Mouse (Mus musculus): ENCODE results near the gene Wdr66.

Wdr66 gene

DNA sequence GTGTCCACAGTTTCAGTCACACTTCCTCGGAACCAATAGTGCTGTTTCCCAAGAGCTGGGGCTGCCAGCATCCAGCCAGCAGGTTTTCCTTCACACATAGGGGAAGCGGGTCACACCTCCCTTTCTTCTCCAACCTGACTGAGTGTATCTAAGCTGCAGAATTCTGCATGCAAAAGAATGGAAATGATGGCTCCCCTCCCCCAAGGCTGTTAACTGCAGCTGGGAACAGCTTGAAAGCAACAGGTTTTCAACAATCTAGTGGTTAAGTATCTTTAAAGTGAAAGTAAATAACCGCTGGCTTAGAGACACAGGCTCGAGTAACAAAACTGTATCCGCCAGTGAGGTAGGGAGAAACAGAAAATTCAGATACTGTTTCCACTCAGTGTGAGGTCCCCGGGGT, 66.1 kb downstream of the Wdr66 start:
- no peak for DNase-seq

DNA sequence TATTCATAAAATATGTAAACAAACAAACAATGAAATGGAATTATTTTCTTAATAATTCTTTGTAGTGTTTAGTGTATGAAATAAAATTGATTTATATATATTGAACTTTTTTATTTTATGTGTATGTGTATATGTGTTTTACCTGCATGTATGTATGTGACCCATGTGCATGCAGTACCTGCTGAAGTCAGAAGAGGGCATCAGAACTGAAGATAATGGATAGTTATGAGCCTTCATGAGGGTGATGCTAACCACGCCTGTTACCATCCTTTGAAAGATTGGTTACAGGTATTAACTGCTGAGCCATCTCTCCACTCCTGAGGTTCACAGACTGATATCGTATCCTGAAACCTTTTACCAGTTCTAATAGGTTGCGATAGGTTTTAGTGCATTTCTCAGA, 68.2 kb downstream of the Wdr66 start:
- no peak for DNase-seq

DNA sequence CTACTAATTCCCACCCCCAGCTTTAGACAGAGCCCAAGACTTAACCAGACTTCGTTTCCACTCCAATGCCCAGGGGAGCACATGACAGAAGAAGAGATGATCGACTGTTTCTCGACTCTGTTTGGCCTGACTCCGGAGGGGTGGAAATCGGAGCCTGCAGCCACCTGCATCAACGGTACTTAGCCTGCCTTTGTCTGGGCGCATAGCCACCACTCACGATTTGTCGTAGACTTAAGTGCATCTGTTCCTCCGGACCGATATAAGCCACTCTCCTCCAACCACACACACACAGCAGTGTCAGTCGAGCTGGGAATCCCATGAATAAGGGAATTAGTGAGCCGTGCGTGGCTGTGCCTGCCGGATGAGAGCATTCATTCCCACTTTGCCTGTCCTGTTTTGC, 72.3 kb downstream of the Wdr66 start:
- DNase-seq = no peak

DNA sequence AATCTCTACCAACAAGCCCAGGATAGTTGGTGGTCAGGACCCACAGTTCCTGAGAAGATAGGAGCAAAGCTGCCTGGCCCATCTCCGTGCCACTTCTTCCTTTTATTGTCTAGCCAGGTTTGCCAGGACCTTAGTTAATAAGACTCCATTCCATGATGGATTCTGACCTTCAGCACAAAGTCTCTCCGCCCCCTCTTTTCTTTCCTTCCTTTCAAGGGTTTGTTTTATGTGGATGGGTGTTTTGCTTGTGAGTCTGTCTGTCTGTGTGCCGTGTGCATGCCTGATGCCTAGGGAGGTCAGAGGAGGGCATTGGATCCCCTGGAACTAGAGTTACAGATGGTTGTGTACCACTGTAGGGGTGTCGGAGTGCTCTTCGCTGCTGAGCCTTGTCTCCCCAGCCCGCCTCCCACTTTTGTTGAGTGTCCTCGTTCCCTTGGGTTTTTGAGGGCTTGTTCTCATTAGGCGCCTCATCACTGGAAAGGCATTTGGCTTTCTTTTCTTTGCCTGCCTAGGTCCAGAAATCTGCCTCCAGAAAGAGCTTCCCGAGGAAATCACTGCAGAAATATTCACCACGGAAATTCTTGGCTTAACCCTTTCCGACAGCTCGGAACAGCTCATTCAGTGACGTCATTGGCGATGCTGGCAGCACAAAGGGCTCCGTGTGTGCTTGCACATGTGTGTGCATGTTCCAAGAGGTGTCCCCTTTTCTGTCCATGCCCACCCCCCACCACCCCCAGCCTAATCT, 74.3 kb downstream of the Wdr66 start:
- DNase-seq = peak; percentile 61

DNA sequence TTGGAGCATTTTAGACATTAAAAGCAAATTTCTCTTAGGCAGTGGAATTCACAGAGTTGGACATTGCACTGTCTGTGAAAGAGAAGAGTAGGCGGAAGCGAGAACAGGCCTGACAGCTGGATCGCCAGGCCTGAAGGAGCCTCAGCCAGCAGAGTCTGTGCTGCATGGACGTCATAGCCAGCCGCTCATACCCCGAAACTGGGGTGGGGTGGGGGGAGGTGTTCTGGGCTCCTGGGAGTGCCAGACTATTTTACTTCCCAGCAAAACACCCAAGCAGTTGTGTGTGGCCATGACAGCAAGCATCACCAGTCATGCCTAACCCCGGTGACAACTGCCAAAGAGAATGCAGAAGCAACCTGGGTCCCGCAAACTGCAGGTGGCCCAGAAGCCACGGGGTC, 74.8 kb downstream of the Wdr66 start:
- DNase-seq = no peak

DNA sequence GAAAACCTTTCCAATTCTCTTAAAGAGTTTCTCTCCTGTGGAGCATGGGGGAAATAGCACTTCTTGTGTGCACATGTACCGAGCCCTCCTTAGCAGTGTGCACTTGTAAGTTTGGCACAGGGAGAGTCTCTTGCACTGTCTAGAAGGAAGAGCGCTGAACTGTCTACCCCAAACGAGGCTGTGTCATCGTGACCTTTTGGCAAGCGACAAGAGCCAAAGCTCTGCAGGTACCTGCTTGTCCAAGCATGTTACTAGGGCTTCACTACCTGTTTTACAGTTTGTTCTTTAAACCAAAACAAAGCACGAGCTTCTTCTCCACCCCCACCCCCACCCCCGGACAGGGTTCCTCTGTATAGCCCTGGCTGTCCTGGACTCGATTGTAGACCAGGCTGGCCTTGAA, 75.8 kb downstream of the Wdr66 start:
- DNase-seq = no peak

DNA sequence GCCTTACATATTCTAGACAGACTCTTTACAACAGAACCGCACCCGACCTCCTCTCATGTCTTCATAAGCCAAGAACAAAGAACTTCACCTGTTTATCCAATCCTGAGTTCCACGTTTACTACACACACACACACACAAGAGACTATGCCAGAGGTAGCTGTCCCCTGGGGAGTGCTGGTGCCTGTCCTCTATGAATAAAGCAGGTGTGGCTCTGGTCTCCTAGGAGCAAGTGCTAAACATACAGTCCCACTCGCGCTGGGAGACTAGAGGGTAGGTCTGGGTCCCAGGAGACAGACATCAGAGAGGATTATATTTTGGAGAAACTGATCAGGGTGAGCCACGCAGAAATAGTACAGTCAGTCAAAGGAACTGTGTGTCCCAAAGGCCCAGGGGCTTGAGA, 81.7 kb downstream of the Wdr66 start:
- no peak for DNase-seq

DNA sequence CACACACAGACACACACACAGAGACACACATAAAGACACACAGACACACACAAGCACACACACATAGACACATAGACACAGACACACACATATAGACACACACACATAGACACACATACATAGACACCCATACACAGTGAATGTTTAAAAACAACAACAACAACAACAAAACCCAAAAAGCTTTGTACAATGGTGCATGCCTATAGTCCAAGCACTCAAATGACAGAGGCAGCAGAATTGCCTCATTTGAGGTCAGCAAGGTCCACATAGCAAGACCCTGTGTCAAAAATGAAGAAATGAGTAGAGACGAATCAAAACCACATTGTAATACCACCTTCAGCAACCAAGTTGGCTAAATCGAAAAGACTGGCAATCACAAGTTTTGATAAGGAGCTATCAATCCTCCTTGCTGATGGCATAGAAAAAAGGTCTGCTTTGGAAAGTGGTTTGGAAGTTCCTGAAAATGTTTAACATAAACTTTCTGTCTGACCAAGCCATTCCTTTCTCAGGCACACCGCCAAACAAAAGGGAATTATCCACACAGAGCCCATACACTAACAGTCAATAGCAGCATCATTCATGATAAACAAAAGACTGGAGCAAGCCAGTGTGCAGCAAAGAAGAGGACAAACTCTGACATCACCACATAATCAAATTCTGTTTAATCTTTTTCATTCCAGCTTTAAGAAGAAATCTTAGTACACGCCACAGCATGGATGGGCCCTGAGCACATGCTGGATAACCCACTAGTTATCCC, 84.5 kb downstream of the Wdr66 start:
- no peak for DNase-seq

DNA sequence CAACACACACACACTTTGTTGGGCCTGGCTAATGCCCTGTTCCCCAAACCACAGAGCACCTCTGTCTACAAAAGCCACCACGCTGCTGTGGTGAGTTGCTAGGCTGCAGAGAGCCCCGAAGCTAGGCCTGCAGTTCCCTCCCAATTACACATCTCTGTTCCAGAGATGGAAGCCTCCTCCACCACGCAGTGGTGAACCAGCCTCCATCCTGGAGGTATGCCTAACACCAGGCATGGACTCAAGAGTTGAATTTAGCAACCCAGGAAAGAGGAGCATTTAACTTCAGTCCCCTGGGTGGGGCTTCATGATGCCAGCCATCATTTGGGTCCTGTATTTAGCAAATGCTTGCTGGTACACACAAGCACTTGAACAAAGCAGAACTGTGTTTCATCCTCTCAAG, 86.6 kb downstream of the Wdr66 start:
- no peak for DNase-seq

DNA sequence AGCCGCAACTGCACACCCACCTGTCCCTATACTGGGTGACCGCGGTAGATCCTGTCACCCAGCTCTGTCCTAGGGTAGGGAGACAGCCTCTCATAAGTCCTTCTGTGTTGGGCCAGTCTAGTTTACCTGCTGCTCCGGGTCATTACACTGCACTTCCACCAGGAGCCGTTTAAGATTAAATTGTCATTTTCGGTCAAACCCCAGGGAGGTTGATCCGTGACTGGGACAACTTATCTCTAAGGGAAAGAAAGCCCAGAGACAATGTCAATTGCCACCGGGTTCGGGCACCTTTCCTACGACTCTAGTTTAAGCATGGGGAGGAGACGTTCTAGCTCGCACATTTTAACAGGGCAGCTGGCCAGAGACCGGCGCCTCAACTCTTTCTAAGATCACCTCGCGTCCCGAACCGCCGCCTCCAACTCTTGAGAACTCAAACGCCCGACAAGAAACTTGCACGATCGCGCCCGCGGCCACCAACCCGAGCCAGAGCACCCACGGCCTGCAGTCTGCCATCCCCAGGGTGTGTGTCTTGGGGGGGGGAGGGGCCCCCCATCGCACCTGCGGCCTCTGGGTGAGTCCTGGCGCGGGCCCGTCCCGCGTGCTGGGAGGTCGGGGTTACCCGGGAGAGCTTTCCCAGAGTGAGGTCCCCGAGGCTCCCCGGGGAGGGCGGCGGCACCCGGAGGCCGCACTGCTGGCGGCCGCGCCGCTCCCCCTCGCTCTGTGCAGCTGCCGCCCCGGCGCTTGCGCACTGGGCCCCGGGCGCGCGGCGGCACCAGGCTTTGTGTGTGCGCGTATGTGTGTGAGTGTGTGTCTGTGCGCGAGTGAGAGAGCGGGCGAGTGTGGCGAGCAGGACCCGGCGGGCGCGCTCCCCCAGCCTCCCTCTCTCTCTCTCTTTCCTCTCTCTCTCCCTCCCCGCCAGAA, 92.1 kb downstream of the Wdr66 start, which contains the start of gene Bcl7a:
Gene Bcl7a (plus strand): TSS at position 128 of the 921 bp plus-strand sequence.
- DNase-seq = peak; percentile 92

DNA sequence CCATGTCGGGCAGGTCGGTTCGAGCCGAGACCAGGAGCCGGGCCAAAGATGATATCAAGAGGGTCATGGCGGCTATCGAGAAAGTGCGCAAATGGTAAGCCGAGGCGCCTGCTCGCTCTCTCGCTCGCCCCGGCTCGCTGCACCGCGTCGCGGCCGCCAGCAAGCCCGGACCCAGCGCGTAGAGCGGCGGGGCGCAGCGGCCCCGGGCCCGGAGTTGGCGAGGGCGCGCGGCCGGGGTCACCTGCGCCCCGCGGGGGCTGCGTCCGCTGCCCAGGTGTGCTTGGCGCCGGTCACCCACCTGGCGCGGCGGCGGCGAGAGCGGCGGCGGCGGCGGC, 92.7 kb downstream of the Wdr66 start:
- DNase-seq = no peak

DNA sequence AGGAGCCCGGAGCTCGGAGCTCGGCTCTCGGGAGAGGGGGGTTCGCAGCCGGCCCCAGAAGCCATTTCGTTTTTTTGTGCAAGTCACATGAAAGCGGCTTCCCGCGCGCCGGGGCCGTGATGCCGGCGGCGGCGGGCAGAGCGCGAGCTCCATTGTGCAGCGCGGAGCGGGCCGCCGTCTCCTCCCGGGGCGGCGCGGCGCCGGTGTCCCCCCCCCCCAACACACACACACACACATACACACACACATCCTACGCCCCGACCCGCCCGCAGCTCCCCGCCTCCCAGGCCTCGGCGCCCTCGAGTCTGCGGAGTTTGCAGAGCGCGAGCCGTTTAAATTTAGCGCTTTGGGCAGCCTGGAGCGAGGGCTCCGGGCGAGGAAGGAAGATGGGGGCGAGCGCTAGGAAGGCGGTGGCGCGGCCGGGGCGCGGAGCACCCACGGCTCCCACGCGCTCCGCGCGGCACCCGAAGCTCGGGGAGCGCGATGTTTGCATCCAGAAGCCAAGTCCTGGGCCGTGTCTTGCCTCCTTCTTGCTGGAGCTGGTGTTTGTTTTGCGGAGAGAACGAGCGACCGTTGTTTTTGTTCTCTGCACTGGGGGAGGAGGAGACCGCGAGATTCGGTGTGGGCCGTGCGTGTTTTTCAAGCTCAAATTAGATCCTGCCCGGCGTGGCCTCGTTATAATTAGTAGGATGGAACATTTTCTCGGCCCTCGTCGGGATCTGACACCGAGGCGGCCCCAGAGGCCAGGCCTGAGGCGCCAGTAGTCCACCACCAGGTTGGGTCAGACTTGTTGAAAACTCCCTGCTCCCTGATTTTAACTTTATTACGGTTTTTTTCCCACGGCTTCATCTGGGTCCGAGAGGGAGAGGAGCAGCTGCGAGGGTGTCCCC, 93.3 kb downstream of the Wdr66 start:
- peak; percentile 75 for DNase-seq

DNA sequence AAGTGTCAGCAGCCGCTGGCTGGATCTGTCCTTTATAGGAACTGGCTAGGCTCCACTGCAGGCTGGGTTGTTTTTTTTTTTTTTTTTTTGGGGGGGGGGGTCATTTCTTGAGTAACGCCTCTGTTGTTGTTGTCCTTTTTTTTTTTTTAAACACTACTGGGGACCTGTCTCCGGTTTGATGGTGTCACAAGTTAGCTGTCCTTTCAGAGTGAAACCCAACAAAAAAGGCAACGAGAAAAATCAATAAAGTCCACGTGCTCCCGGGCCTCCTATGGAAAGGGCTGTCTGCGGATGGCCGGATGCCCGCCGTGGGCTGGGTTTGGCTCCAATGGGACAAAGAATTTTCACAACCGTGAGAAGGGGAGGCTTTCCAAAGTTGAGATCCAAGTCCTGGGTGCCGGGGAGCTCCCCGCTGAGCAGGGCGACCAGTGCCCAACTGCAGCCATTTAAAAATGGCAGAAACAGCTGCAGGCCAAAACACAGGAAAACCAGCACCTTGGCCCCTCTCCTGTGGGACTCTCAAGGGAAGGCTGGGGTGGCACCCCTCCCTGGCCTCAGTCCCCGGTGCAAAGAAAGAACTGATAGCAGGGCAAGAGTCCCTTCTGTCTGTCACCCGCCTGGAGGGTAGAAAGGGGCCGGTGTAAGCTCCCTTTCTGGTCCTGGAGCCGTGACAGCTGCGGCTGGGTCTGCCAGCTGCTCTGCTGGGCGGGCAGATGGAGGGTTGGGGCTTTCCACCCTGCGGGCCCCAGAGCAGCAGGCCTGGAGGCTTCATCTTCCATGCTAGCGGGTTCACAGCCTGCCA, 94.2 kb downstream of the Wdr66 start:
- peak; percentile 83 for DNase-seq

DNA sequence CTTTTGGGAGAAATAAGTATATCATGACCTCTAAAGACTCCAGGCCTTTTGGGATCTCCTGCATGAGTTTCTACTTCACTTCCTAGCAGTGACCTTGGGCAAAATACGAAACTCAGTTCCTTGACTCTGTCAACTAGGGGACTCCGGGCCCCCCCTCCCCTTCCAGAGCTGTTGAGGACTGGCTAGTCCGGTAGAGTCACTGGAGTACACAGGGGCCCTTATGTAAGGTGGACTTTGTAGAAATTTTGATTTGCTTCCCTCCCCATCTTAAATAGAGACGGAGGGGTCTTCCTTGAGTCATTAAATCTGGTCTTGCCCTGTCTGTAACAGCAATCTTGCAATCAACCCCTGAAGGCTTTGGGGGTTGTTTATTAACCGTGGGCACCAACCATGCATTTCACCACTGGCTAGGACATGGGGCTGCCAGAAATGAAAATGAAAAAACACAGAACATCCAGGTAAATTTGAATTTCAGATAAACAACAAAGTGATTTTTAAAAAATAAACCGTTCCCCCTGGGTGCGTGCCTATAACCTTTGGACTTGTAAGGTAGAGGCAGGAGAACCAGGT, 94.9 kb downstream of the Wdr66 start:
- DNase-seq = peak; percentile 75

DNA sequence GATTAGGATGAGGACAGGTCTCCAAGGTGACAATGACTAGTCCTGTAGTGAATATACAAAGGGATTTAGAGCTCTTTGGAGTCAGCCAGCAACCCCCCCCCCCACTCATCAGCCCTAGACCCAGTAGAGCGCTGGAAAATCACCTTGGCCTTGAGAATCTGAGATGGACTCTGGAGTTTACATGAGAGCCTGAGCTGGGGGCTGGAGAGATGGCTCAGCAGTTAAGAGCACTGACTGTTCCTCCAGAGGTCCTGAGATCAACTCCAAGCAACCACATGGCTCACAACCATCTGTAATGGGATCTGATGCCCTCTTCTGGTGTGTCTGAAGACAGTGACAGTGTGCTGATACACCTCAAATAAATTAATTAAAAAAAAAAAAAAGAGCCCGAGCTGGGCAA, 96.1 kb downstream of the Wdr66 start:
- peak; percentile 3 for DNase-seq

DNA sequence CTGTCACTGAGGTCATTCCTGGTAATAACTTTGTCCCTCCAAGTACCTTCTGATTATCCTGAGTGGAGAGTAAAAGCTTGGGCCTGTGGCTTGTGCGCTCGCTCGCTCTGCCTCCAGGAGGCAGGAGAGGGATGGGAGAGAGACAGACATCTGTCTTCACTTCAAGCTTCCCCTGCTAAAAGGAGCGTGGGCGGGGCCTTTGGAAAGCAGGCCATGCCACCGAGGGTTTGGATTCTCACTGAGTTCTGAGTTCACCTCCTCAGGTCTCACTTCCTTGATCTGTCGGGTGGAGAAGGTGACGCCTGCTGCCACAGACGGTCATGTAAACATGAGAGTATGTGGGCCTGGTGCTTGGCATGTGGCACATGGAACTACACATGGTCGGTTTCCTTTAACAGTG, 98.5 kb downstream of the Wdr66 start:
- peak; percentile 56 for DNase-seq

DNA sequence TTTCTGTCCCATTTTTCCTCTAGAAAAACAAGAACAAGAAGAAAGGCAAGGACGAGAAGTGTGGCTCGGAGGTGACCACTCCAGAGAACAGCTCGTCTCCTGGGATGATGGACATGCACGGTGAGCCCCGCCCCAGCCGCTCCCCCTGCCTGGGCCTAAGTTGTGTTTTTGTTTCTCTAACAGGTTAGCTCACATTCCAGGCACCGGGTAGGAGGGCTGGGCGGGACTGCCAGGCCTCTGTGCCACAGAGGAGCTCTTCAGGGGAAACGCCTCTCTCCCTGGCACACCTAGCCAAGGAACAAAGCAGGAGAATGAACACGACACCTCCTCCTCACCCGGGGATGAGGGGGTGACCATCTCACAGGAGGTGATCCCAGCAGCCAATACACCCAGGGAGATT, 104.0 kb downstream of the Wdr66 start:
- DNase-seq = peak; percentile 75

DNA sequence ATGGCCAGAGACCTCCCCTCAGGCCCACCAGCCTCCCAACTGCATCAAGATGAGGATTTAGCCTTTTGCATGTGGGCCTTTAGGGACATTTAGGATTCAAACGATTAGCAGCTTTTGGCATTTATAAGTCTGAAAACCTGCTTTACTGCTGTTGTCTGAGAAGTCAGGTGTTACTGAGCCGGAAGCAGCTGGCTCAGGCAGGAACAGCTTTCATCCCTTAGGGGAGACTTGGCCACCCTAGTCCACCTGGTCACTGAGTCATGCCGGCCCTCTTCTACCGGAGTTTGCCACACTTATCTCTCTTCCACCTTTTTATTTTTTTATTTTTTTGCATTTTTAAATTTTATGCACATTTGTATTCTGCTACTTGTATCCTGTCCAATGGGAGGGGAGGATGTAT, 105.4 kb downstream of the Wdr66 start:
- DNase-seq = peak; percentile 31

DNA sequence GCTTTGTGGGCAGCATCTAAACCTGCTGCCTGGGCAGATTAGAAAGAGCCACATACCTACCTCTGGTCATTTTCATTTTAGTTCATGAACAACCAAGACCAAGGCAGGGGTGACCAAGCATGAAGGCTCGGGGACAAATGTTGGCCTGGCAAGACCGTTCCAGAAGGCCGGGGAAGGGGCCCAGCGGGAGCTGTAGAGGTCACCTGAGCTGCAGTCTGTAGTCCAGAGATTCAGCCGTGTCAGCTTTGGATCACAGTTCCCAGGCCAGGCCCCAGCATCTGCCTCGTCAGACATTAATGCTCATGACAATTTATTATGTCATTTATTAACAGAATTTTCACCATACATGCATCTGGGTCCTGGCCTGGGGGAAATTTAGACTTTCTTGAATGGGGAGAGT, 107.5 kb downstream of the Wdr66 start:
- peak; percentile 80 for DNase-seq

DNA sequence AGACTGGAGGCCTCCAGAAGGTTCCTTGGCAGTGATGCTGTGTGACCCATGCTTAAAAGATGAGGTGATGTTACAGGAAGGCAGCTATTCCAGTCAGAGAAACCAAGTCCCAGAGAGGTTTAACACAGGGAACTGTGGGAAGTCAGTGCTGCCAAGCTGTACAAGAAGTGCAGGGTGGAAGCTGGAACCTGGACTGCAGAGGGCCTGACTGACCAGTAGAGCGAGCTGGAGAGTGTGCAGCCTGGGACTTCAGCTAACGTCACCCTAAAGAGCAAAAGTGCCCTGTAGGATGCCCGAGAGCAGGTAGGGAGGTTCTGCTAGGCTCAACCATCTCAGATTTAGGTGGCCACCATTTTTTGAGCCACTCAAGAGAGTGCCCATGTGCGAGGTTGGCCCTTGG, 111.0 kb downstream of the Wdr66 start:
- DNase-seq = peak; percentile 29

DNA sequence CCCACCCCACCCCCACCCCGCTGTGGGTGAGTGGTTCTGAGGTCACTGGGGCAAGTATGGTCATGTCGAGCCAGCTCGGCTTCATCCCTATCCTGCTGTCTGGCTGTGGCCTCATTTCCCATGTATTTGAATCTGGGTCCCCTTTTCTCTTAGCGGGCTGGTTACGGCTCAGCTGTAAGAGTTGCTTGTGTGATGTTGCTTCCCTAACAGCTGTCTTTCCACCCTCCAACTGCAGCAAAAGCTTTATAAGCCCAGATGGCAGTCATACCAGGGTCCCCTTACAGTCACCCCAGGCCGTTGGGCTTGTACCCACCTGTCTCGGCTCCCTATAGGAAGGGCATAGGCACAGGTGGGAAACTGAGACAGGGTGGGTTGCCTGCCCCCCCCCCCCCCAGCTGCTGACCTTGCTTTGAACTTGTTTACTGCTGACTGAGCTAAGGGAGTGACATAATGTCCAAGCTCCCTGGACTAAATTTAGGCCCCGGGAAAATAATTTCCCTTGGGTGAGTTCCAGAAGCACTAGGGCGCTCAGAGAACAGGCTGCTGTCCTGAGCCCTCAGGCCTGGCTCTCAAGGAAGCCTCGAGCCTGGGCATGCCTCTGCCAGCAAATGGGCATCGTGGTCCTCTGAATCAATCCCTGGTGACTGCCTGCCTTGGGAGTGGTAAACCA, 112.5 kb downstream of the Wdr66 start:
- peak; percentile 73 for DNase-seq

Measured in kidney, adult 18-20 months (tissue).